11 mouse cellular contexts compared by ENCODE assay signal in the genomic region with DNA sequence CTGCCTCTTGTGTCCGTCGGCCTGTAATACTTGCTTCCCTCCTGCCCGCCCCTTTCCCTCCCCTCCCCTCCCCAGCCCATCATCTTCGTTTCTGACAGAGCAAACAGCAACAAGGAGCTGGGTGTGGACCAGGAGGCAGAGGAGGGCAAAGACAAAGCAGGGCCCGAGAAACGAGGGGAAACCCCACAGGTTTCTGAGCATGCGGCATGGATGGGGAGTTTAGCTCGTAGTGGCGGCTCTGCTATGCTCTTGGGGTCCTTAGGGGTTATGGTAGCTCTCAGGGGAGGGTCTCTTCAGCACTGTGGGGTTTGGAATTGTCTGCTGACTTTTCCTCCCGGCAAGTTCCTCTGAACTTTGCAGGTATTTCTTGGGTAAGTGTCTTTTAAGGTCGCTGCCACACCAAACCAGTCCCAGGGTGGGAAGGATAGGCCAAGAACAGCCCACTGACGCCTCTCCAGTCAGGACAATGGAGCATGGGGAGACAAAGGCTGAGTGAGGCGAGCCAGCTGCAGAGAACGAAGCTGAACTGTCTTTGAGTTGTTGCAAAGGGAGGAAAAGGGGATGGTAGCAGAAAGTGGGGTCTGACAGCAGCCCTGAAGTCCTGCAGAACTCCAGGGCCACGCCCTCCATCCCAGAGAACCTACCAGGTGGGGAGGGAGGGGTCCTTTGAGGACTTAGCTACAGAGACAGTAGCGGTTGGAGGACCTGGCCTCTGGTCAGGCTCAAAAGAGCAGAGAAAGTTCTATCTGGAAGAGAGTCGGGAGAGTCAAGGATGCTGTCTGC. TPM values are rescaled to one million over a fixed set of nuclear protein-coding genes. Genes with fewer than 3 reads are reported as not detected.
DNase-seq lines count a peak whose midpoint lies in the region; ATAC-seq and TF ChIP-seq lines count a peak whose summit lies in the region.
"Had no signal": no experiment of that assay in that cellular context is flagged by ENCODE, and none has a peak within 500 bp of the region (broad histone marks: within the 10 kb centered on the region; RNA-seq: fewer than 3 reads in every experiment).

No protein-coding gene starts in this region.

- ATAC-seq in heart, postnatal 0 days (ENCODE audit: insufficient read depth, low read depth) = no peak
- ATAC-seq in midbrain, embryonic 16.5 days = no peak

- WGBS in heart, postnatal 0 days = 49% methylated on average over 17 of the region's 17 CpGs
- 41% methylated on average over 17 of the region's 17 CpGs for WGBS in midbrain, embryonic 10.5 days
- 36% methylated on average over 17 of the region's 17 CpGs for WGBS in midbrain, embryonic 16.5 days

- no peaks in the 10 kb centered on the region for H3K9me3 ChIP-seq in heart, postnatal 0 days (replicated peaks; ENCODE audit: control insufficient read depth, low read length)
- no peaks in the 10 kb centered on the region for H3K9me3 ChIP-seq in midbrain, embryonic 10.5 days (replicated peaks)
- H3K9me3 ChIP-seq in midbrain, embryonic 16.5 days (replicated peaks; ENCODE audit: control insufficient read depth, low read length, poor library complexity, severe bottlenecking) = no peaks in the 10 kb centered on the region
- H3K9me3 ChIP-seq in CH12.LX (replicated peaks; ENCODE audit: low read length) = no peaks in the 10 kb centered on the region

- H3K79me2 ChIP-seq in CH12.LX (replicated peaks; ENCODE audit: control insufficient read depth, extremely low read depth, insufficient read depth, poor library complexity, severe bottlenecking) = no peaks in the 10 kb centered on the region

- peaks cover 17% of the 10 kb centered on the region for H3K36me3 ChIP-seq in heart, postnatal 0 days (replicated peaks; ENCODE audit: control insufficient read depth, insufficient read depth, low read length)
- H3K36me3 ChIP-seq in midbrain, embryonic 10.5 days = peaks cover 29% of the 10 kb centered on the region
- H3K36me3 ChIP-seq in midbrain, embryonic 16.5 days (ENCODE audit: control insufficient read depth, insufficient read depth, low read length) = peaks cover 8% of the 10 kb centered on the region; the same call in 1 of the 2 replicates
- peaks cover 9 to 46% of the 10 kb centered on the region in 2 experiments for H3K36me3 ChIP-seq in CH12.LX (replicated peaks in 1 of 2; ENCODE audit: control insufficient read depth in 1 of 2, insufficient read depth in 1 of 2, low read length in 1 of 2)

- TF ChIP-seq CTCF in heart, postnatal 0 days (IDR thresholded peaks at IDR 0.05; ENCODE audit: low read depth) = no peak
- no peak for TF ChIP-seq CTCF in CH12.LX (conservative IDR thresholded peaks at IDR 0.05 in 1 of 2, IDR thresholded peaks at IDR 0.05 in 1 of 2; ENCODE audit: low read depth in 2 of 2, low read length in 2 of 2)

- H3K4me3 ChIP-seq in heart, postnatal 0 days (ENCODE audit: low read depth, low read length) = no peak overlapping the region
- H3K4me3 ChIP-seq in midbrain, embryonic 10.5 days = no peak overlapping the region
- no peak overlapping the region for H3K4me3 ChIP-seq in midbrain, embryonic 16.5 days (ENCODE audit: low read depth, low read length)
- peak overlapping the region in 1 of 3 experiments; percentile 33 for H3K4me3 ChIP-seq in CH12.LX (replicated peaks in 1 of 3; ENCODE audit: low read depth in 2 of 3, low read length in 2 of 3, poor library complexity in 1 of 3)

- no peak for TF ChIP-seq EP300 in heart, postnatal 0 days (IDR thresholded peaks at IDR 0.05; ENCODE audit: low read depth)
- TF ChIP-seq EP300 in CH12.LX (IDR thresholded peaks at IDR 0.05; ENCODE audit: low read length) = no peak

- no peak for TF ChIP-seq POLR2A in CH12.LX (IDR thresholded peaks at IDR 0.05; ENCODE audit: low read depth, low read length)

- peak overlapping the region; percentile 54; the same call in 1 of the 2 replicates for H3K27ac ChIP-seq in heart, postnatal 0 days (ENCODE audit: low read depth)
- H3K27ac ChIP-seq in midbrain, embryonic 10.5 days (replicated peaks) = peak overlapping the region; percentile 69
- no peak overlapping the region for H3K27ac ChIP-seq in midbrain, embryonic 16.5 days (ENCODE audit: low read length)
- H3K27ac ChIP-seq in CH12.LX (ENCODE audit: insufficient read depth, low read depth) = no peak overlapping the region

- H3K4me2 ChIP-seq in heart, postnatal 0 days (ENCODE audit: low read depth, low read length) = peak overlapping the region; percentile 16; the same call in 1 of the 2 replicates
- no peak overlapping the region for H3K4me2 ChIP-seq in midbrain, embryonic 16.5 days (ENCODE audit: low read length)
- peak overlapping the region; percentile 89 for H3K4me2 ChIP-seq in CH12.LX (ENCODE audit: insufficient read depth, low read depth, poor library complexity, severe bottlenecking)
- H3K4me2 ChIP-seq: lung, embryonic 14.5 days had no signal

- H3K27me3 ChIP-seq in heart, postnatal 0 days (ENCODE audit: control insufficient read depth, insufficient read depth, low read length) = no peaks in the 10 kb centered on the region
- no peaks in the 10 kb centered on the region for H3K27me3 ChIP-seq in midbrain, embryonic 10.5 days (ENCODE audit: low read depth, poor library complexity, severe bottlenecking)
- no peaks in the 10 kb centered on the region for H3K27me3 ChIP-seq in midbrain, embryonic 16.5 days (ENCODE audit: control insufficient read depth, insufficient read depth, low read depth, low read length)
- no peaks in the 10 kb centered on the region for H3K27me3 ChIP-seq in CH12.LX (replicated peaks)

- in situ Hi-C loops in CH12.LX (cut with MboI; ENCODE audit: low pct_ligation_motif_present, low pct_unique_long_range_greater_than_20kb, low sequenced_read_pairs) = no loop called here

- DNase-seq in heart, postnatal 0 days (ENCODE audit: low spot score) = no peak
- no peak for DNase-seq in heart, adult 18-20 months
- peak; percentile 18 for DNase-seq in midbrain, embryonic 10.5 days (ENCODE audit: low spot score)
- peak; percentile 60 for DNase-seq in CH12.LX (ENCODE audit: extremely low read depth)
- peak; percentile 39 for DNase-seq in naive thymus-derived CD4-positive, alpha-beta T cell, adult 2 months (ENCODE audit: low read depth)
- DNase-seq in frontal cortex, postnatal 36 days (ENCODE audit: low spot score in 2 of 2) = no peak
- no peak for DNase-seq in cerebellum, adult 9-11 months
- DNase-seq: cerebellum, adult 11 months; kidney, postnatal 25 days; lung, embryonic 14.5 days had no signal

- H3K4me1 ChIP-seq in heart, postnatal 0 days (ENCODE audit: control insufficient read depth, insufficient read depth) = peaks cover 19% of the 10 kb centered on the region
- H3K4me1 ChIP-seq in midbrain, embryonic 10.5 days = peaks cover 22% of the 10 kb centered on the region
- no peaks in the 10 kb centered on the region for H3K4me1 ChIP-seq in midbrain, embryonic 16.5 days (ENCODE audit: control insufficient read depth, insufficient read depth, low read length)
- peaks cover 31 to 62% of the 10 kb centered on the region in 2 experiments for H3K4me1 ChIP-seq in CH12.LX (ENCODE audit: control insufficient read depth in 1 of 2, insufficient read depth in 2 of 2)

- no peak for TF ChIP-seq RAD21 in CH12.LX (IDR thresholded peaks at IDR 0.05; ENCODE audit: low read depth, low read length)

- dilution Hi-C loops in CH12.LX (cut with MboI; ENCODE audit: extremely low pct_ligation_motif_present, extremely low pct_unique_long_range_greater_than_20kb, low sequenced_read_pairs) = no loop called here

- no peak overlapping the region; the same call in 1 of the 2 replicates for H3K9ac ChIP-seq in heart, postnatal 0 days (replicated peaks; ENCODE audit: low read depth, low read length)
- no peak overlapping the region for H3K9ac ChIP-seq in midbrain, embryonic 16.5 days (ENCODE audit: low read depth, low read length)
- 0 out of 2 replicates have a peak overlapping the region, but pooled peaks have one; percentile 3 for H3K9ac ChIP-seq in CH12.LX (ENCODE audit: insufficient read depth, low read depth)
- H3K9ac ChIP-seq: lung, embryonic 14.5 days had no signal

TF ChIP-seq in CH12.LX, 34 proteins besides CTCF, POLR2A, EP300 and RAD21:
- TF ChIP-seq JUN (IDR thresholded peaks at IDR 0.05; ENCODE audit: insufficient read depth, low read depth, low read length) = no peak
- no peak for TF ChIP-seq NELFE (IDR thresholded peaks at IDR 0.05; ENCODE audit: low read depth, low read length)
- TF ChIP-seq NRF1 (IDR thresholded peaks at IDR 0.05; ENCODE audit: low read depth, low read length) = peak; percentile 68
- TF ChIP-seq MAX (IDR thresholded peaks at IDR 0.05; ENCODE audit: low read length) = 0 out of 2 replicates have a peak, but pooled peaks have one; percentile 40
- TF ChIP-seq UBTF (IDR thresholded peaks at IDR 0.05; ENCODE audit: low read depth, low read length) = no peak
- TF ChIP-seq MAZ (IDR thresholded peaks at IDR 0.05; ENCODE audit: low read depth, low read length) = peak; percentile 46; the same call in 1 of the 2 replicates
- TF ChIP-seq MYC (IDR thresholded peaks at IDR 0.05; ENCODE audit: low read depth, low read length) = 0 out of 2 replicates have a peak, but pooled peaks have one; percentile 25
- no peak for TF ChIP-seq ZNF384 (IDR thresholded peaks at IDR 0.05; ENCODE audit: low read depth, low read length)

RNA-seq across cellular contexts. Expression of gene Capn3, which starts 45.5 kb away (rescaled TPM):
- total RNA-seq in heart, postnatal 0 days (2014; rRNA removed; ENCODE audit: low replicate concordance) = 0.81 and 1.8 TPM in 2 replicates
- 0.77 and 1.6 TPM in 2 replicates for polyA plus RNA-seq in heart, postnatal 0 days (2015; fragmentation: Nextera tagmentation; extraction: Ambion mirVana)
- total RNA-seq in heart, adult 18-20 months (2021) = 1 to 10 TPM; 2.8 to 2.9 TPM
- polyA plus RNA-seq in midbrain, embryonic 10.5 days (2016; fragmentation: Nextera tagmentation; extraction: Ambion mirVana) = 5.5 and 7.8 TPM in 2 replicates
- polyA plus RNA-seq in midbrain, embryonic 16.5 days (2015; fragmentation: Nextera tagmentation; extraction: Ambion mirVana) = 0.53 and 1.1 TPM in 2 replicates
- total RNA-seq in CH12.LX (2012; rRNA removed) (2.0 and 3.2 TPM in 2 replicates), CH12.LX (2014; rRNA removed) (7.2 and 8.0 TPM in 2 replicates)
- 5.5 and 7.4 TPM in 2 replicates for polyA plus RNA-seq in CH12.LX (2012; ENCODE audit: insufficient read length, low read depth)

Comparison
In these comparisons a context has a peak if more than half of its experiments do, and no peak if none do; other contexts are left out.
1. H3K27ac ChIP-seq: peak in heart, postnatal 0 days (single experiment) and midbrain, embryonic 10.5 days (single experiment); none in midbrain, embryonic 16.5 days (single experiment) and CH12.LX (single experiment).
2. DNase-seq: peak in midbrain, embryonic 10.5 days (single experiment), CH12.LX (single experiment) and naive thymus-derived CD4-positive, alpha-beta T cell, adult 2 months (single experiment); none in heart, postnatal 0 days (single experiment), heart, adult 18-20 months (0 of 2), frontal cortex, postnatal 36 days (0 of 2) and cerebellum, adult 9-11 months (single experiment).